Mouse (Mus musculus) adrenal gland, adult 18-20 months (tissue): ENCODE data around the gene Pms2. TPM values are rescaled to one million over a fixed set of nuclear protein-coding genes. Genes with fewer than 3 reads are reported as not detected.

Experiments used
- DNase-seq, 2 experiments: peaks; one replicate each; pipeline ENCODE4 v3.0.0; 2021 to 2022; ENCODE audit warnings: low spot score in 2 of 2
- total RNA-seq, 2 experiments: library from RNA; stranded (reverse); gene quantifications; 1 replicate in 1 of 2; 2 replicates in 1 of 2; pipeline ENCODE4 v1.2.3; 2021

The Pms2 gene
- total RNA-seq, 2 experiments from 2014 or later: 7.1 to 7.5 TPM

DNA sequence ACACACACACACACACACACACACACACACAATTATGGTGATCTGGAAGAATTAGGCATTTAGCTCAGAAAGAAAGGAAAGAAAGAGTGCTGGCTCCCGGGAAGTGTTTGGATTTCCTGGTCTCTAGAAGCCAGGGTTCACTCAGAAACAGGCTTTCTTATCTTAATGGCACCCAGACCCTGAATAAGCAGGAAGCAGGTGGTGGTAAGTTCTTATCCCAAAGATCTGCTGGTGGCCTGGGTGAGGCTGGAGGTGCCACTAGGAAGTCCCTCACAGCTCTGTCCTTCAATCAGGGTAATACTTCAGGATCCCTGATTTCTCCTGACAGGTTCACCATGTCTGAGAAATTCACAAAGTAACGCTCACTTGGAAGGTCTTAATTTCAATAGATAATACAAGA, 72.6 kb downstream of the Pms2 start:
- no peak for DNase-seq

Other genes with a start within 250 kb of the Pms2 start
- 10 to 100 TPM; 10.2 to 11.7 TPM for gene Usp42, start 177.7 kb upstream of the Pms2 start, total RNA-seq
- gene Eif2ak1, start 92.2 kb upstream of the Pms2 start, total RNA-seq: 10 to 100 TPM; 33.5 to 41.7 TPM
- gene Ankrd61, start 12.3 kb upstream of the Pms2 start, total RNA-seq: not detected
- gene Aimp2, start 117 bp upstream of the Pms2 start, total RNA-seq: 10 to 100 TPM; 31.4 to 35.2 TPM
- gene Gm42421, start 18.2 kb downstream of the Pms2 start, total RNA-seq: not detected
- 1 to 10 TPM in 1 of 2 experiments, under 1 TPM in 1; 0.74 to 6.5 TPM for gene Rsph10b, start 23.1 kb downstream of the Pms2 start, total RNA-seq
- 10 to 100 TPM; 43.1 to 51.8 TPM for gene Ccz1, start 104.9 kb downstream of the Pms2 start, total RNA-seq
- not detected for gene Ocm, start 116.7 kb downstream of the Pms2 start, total RNA-seq
- gene Lmtk2, start 190.5 kb downstream of the Pms2 start, total RNA-seq: 10 to 100 TPM; 36.1 to 39.6 TPM